Mouse (Mus musculus): ENCODE measurements around the gene Ttc37. TPM values are rescaled to one million over a fixed set of nuclear protein-coding genes. Genes with fewer than 3 reads are reported as not detected.

Ttc37 gene
- polyA plus RNA-seq, 1 experiment: 0.06 TPM

GRCm38 (mm10) chr13:76064363-76064945, 34.1 kb upstream of the Ttc37 start:
- TF ChIP-seq FLI1 (IDR thresholded peaks at IDR 0.05; ENCODE audit: low read length) (no peak), GATA1 (IDR thresholded peaks at IDR 0.05; ENCODE audit: borderline replicate concordance, low read length) (no peak)
- peaks cover 35% of the 10 kb centered on the region for H3K36me3 ChIP-seq (replicated peaks; ENCODE audit: low read length)

DNA sequence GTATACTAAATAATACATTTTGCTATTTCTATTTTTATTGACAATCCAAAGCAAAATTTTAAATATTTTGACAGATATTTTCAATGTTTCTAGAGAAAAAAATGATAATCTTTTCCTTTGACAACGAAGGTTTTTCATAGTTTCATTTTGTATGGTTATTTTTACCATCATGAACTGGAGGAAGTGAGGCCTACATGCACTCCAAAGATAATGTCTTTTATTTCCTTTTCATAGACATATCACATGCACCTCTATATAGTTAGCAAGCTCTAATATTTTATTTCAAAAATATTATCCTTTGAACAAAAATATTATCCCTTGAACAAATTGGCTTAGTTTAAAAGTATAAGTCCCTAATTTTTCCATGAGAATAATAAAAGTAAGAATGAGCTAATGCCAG, 24.2 kb upstream of the Ttc37 start:
- no peaks in the 10 kb centered on the region for H3K9me3 ChIP-seq
- H3K4me3 ChIP-seq (replicated peaks): no peak overlapping the region
- H3K4me1 ChIP-seq: peaks cover 12% of the 10 kb centered on the region; the same call in 1 of the 2 replicates
- no peaks in the 10 kb centered on the region for H3K27me3 ChIP-seq (replicated peaks)
- TF ChIP-seq FLI1 (IDR thresholded peaks at IDR 0.05; ENCODE audit: low read length): no peak
- no peak for TF ChIP-seq GATA1 (IDR thresholded peaks at IDR 0.05; ENCODE audit: borderline replicate concordance, low read length)
- H3K36me3 ChIP-seq (replicated peaks; ENCODE audit: low read length): peaks cover 5% of the 10 kb centered on the region

More at GRCm38 (mm10) chr13:76064363-76064945, 34.1 kb upstream of the Ttc37 start:
- Histone ChIP-seq H3K4me3 (replicated peaks) (no peak overlapping the region), H3K9me3 (no peaks in the 10 kb centered on the region), H3K4me1 (peaks cover 3% of the 10 kb centered on the region; the same call in 1 of the 2 replicates), H3K27me3 (replicated peaks) (no peaks in the 10 kb centered on the region)

DNA sequence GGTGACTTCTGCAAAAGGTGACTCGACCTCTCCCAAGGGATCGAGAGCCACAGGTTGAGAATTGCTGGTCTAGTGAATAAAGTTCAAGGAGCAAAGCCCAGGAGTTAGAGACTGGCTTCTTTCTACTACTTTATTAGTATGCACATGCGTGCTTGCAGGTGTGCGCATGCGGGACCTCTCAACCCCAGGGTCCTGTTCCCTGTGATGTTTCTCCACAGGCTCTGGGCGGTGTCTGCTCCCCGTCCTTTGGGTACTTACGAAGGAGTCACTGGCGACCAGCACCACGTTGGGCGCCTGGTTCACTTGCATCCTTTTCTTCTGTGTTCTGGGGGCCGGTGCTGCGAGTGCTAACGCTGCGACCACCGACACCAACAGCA, 430 bp upstream of the Ttc37 start:
- H3K27me3 ChIP-seq (replicated peaks): no peaks in the 10 kb centered on the region
- peak overlapping the region; percentile 98 for H3K4me3 ChIP-seq (replicated peaks)
- no peaks in the 10 kb centered on the region for H3K9me3 ChIP-seq
- peaks cover 24% of the 10 kb centered on the region for H3K4me1 ChIP-seq
- TF ChIP-seq GATA1 (IDR thresholded peaks at IDR 0.05; ENCODE audit: borderline replicate concordance, low read length) (no peak), FLI1 (IDR thresholded peaks at IDR 0.05; ENCODE audit: low read length) (no peak)
- H3K36me3 ChIP-seq (replicated peaks; ENCODE audit: low read length): peaks cover 31% of the 10 kb centered on the region

- Histone ChIP-seq H3K27me3 (replicated peaks) (no peaks in the 10 kb centered on the region), H3K4me1 (peaks cover 23% of the 10 kb centered on the region), H3K4me3 (replicated peaks) (no peak overlapping the region), H3K36me3 (replicated peaks; ENCODE audit: low read length) (peaks cover 36% of the 10 kb centered on the region), H3K9me3 (no peaks in the 10 kb centered on the region)
- TF ChIP-seq GATA1 (IDR thresholded peaks at IDR 0.05; ENCODE audit: borderline replicate concordance, low read length) (no peak), FLI1 (IDR thresholded peaks at IDR 0.05; ENCODE audit: low read length) (no peak)
Measured at GRCm38 (mm10) chr13:76101989-76102388, 3.5 kb downstream of the Ttc37 start.

- Histone ChIP-seq H3K4me3 (replicated peaks) (no peak overlapping the region), H3K27me3 (replicated peaks) (no peaks in the 10 kb centered on the region), H3K9me3 (no peaks in the 10 kb centered on the region), H3K36me3 (replicated peaks; ENCODE audit: low read length) (peaks cover 70% of the 10 kb centered on the region), H3K4me1 (no peaks in the 10 kb centered on the region)
- TF ChIP-seq GATA1 (IDR thresholded peaks at IDR 0.05; ENCODE audit: borderline replicate concordance, low read length) (no peak), FLI1 (IDR thresholded peaks at IDR 0.05; ENCODE audit: low read length) (no peak)
Measured at GRCm38 (mm10) chr13:76109069-76109824, 10.7 kb downstream of the Ttc37 start.

DNA sequence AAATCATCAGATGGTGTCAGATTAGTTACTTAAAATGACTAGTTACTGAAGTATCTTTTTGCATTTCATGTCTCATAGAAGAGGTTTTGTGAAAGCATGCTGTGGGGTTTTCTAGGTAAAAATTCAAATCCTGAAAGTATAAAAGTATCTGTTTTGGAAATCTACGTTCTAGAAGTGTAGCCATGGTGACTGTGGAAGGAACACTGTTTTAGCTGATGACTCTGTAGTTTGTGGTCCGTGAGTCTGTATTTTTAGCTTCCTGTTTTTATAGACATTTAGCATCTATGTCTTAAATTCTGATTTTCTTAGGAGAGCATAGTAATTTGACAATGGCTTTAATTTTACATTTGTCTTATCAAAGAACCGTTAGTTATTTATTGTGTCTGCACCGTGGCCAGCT, 30.3 kb downstream of the Ttc37 start:
- H3K4me1 ChIP-seq: no peaks in the 10 kb centered on the region
- TF ChIP-seq FLI1 (IDR thresholded peaks at IDR 0.05; ENCODE audit: low read length): no peak
- no peak for TF ChIP-seq GATA1 (IDR thresholded peaks at IDR 0.05; ENCODE audit: borderline replicate concordance, low read length)
- H3K36me3 ChIP-seq (replicated peaks; ENCODE audit: low read length): peaks cover 85% of the 10 kb centered on the region
- no peak overlapping the region for H3K4me3 ChIP-seq (replicated peaks)
- no peaks in the 10 kb centered on the region for H3K27me3 ChIP-seq (replicated peaks)
- no peaks in the 10 kb centered on the region for H3K9me3 ChIP-seq

DNA sequence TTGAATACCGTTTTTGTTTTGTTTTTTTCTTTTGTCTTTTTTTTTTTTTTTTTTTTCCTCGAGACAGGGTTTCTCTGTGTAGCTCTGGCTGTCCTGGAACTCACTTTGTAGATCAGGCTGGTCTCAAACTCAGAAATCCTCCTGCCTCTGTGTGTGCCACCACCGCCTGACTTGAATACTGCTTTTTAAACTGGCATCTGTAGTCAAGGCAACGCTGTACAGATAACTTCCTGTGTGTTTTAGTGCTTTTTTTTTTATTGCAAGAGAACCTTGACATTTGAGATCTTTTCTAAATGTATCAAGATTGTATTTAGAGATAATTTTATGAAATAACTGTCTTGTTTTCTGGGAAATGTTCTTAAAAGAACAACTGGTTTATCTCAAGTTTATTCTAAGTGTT, 33.9 kb downstream of the Ttc37 start:
- Histone ChIP-seq H3K36me3 (replicated peaks; ENCODE audit: low read length) (peaks cover 80% of the 10 kb centered on the region), H3K4me1 (peaks cover 3% of the 10 kb centered on the region; the same call in 1 of the 2 replicates)
- no peak for TF ChIP-seq GATA1 (IDR thresholded peaks at IDR 0.05; ENCODE audit: borderline replicate concordance, low read length)
- TF ChIP-seq FLI1 (IDR thresholded peaks at IDR 0.05; ENCODE audit: low read length): no peak

GRCm38 (mm10) chr13:76138862-76139261, 40.3 kb downstream of the Ttc37 start:
- H3K4me3 ChIP-seq (replicated peaks): no peak overlapping the region
- no peaks in the 10 kb centered on the region for H3K27me3 ChIP-seq (replicated peaks)
- peaks cover 7% of the 10 kb centered on the region for H3K4me1 ChIP-seq
- H3K36me3 ChIP-seq (replicated peaks; ENCODE audit: low read length): peaks cover 79% of the 10 kb centered on the region
- TF ChIP-seq GATA1 (IDR thresholded peaks at IDR 0.05; ENCODE audit: borderline replicate concordance, low read length) (no peak), FLI1 (IDR thresholded peaks at IDR 0.05; ENCODE audit: low read length) (no peak)
- no peaks in the 10 kb centered on the region for H3K9me3 ChIP-seq

More for the DNA sequence above, 33.9 kb downstream of the Ttc37 start:
- Histone ChIP-seq H3K27me3 (replicated peaks) (no peaks in the 10 kb centered on the region), H3K4me3 (replicated peaks) (no peak overlapping the region), H3K9me3 (no peaks in the 10 kb centered on the region)

GRCm38 (mm10) chr13:76141117-76141808, 42.7 kb downstream of the Ttc37 start:
- H3K9me3 ChIP-seq: no peaks in the 10 kb centered on the region
- peaks cover 73% of the 10 kb centered on the region for H3K36me3 ChIP-seq (replicated peaks; ENCODE audit: low read length)
- H3K27me3 ChIP-seq (replicated peaks): no peaks in the 10 kb centered on the region
- H3K4me3 ChIP-seq (replicated peaks): no peak overlapping the region
- TF ChIP-seq FLI1 (IDR thresholded peaks at IDR 0.05; ENCODE audit: low read length): no peak
- no peak for TF ChIP-seq GATA1 (IDR thresholded peaks at IDR 0.05; ENCODE audit: borderline replicate concordance, low read length)
- peaks cover 4% of the 10 kb centered on the region for H3K4me1 ChIP-seq

DNA sequence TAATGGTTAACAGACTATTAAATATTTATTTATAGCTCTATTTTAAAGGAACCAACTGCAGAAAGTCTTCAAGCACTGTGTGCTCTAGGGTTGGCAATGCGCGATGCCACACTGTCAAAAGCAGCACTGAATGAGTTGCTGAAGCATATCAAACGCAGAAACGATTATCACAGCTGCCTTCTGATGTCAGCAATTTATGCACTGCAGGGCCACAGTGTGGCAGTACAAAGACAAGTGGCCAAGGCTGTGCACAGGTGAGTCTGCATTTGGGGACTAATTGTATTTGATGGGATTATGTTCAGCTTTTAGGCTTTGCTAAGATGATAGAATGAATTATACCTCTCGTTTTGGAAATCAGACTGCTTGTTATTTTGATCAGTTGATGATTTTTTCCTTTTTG, 51.9 kb downstream of the Ttc37 start:
- H3K27me3 ChIP-seq (replicated peaks): no peaks in the 10 kb centered on the region
- H3K9me3 ChIP-seq: no peaks in the 10 kb centered on the region
- no peaks in the 10 kb centered on the region for H3K4me1 ChIP-seq
- H3K36me3 ChIP-seq (replicated peaks; ENCODE audit: low read length): peaks cover 69% of the 10 kb centered on the region
- TF ChIP-seq FLI1 (IDR thresholded peaks at IDR 0.05; ENCODE audit: low read length) (no peak), GATA1 (IDR thresholded peaks at IDR 0.05; ENCODE audit: borderline replicate concordance, low read length) (no peak)
- H3K4me3 ChIP-seq (replicated peaks): no peak overlapping the region

Measured in megakaryocyte, embryonic 14.5 days (primary cell).